Mouse (Mus musculus) heart, postnatal 14 days (tissue): ENCODE measurements around the gene Kdm2b. TPM values are rescaled to one million over a fixed set of nuclear protein-coding genes. Genes with fewer than 3 reads are reported as not detected.

Source experiments
- DNase-seq, 2 experiments: peaks; one replicate each; pipeline ENCODE4 v3.0.0; 2021 to 2022
- intact Hi-C: fragments of 180-260 bp; cut with DNase I; formaldehyde crosslinking; loops from one replicate; pipeline ENCODE4 v1.15.1; 2025
- total RNA-seq, 2 experiments: library from RNA; stranded (reverse); gene quantifications; 2 replicates each; pipeline ENCODE4 v1.2.3; 2021

Kdm2b gene
- total RNA-seq, 2 experiments from 2014 or later: 16.9 to 17.3 TPM

GRCm38 (mm10) chr5:123013599-123014315 is 24.1 kb upstream of the Kdm2b start:
- intact Hi-C loops: loop anchor here (2.0 to 5.0 kb wide), 2 partner anchors 25 to 86 kb away; partner anchors contain the start of gene Kdm2b
- peak; percentile 75 to 78 for DNase-seq

- intact Hi-C loops: loop anchor here (1.0 to 5.0 kb wide), 2 partner anchors 43 to 84 kb away; no protein-coding TSS in a partner anchor
These were observed 22.1 kb upstream of the Kdm2b start for GRCm38 (mm10) chr5:123011705-123012104.

GRCm38 (mm10) chr5:123010806-123011205 is 21.2 kb upstream of the Kdm2b start:
- intact Hi-C loops: loop anchor here (5.0 kb wide), 1 partner anchor 84 kb away; no protein-coding TSS in a partner anchor
- DNase-seq: no peak

More at GRCm38 (mm10) chr5:123011705-123012104, 22.1 kb upstream of the Kdm2b start:
- DNase-seq: no peak

DNA sequence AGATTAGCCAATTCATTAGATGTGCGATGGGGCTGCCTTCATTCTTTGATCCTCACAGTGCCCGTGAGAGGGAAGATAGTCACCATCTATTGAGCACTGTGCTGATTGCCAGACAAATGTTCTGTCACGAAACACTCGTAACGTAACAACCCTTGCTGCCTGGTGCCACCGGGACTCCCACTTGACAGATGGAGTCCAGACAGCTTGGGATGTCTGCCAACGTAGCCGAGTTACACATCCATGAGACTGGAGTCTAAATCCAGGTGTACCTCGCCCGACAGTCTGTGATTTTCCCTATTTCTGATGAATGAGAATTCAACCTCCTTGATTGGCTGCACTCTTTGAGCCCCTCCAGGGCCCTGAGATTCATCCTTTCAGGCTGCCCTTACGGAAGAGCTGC is 20.2 kb upstream of the Kdm2b start:
- intact Hi-C loops: loop anchor here (5.0 kb wide), 1 partner anchor 83 kb away; no protein-coding TSS in a partner anchor

GRCm38 (mm10) chr5:123008877-123009493 is 19.4 kb upstream of the Kdm2b start:
- DNase-seq: no peak
- intact Hi-C loops: no loop called here

More for the DNA sequence above, 20.2 kb upstream of the Kdm2b start:
- DNase-seq: no peak

DNA sequence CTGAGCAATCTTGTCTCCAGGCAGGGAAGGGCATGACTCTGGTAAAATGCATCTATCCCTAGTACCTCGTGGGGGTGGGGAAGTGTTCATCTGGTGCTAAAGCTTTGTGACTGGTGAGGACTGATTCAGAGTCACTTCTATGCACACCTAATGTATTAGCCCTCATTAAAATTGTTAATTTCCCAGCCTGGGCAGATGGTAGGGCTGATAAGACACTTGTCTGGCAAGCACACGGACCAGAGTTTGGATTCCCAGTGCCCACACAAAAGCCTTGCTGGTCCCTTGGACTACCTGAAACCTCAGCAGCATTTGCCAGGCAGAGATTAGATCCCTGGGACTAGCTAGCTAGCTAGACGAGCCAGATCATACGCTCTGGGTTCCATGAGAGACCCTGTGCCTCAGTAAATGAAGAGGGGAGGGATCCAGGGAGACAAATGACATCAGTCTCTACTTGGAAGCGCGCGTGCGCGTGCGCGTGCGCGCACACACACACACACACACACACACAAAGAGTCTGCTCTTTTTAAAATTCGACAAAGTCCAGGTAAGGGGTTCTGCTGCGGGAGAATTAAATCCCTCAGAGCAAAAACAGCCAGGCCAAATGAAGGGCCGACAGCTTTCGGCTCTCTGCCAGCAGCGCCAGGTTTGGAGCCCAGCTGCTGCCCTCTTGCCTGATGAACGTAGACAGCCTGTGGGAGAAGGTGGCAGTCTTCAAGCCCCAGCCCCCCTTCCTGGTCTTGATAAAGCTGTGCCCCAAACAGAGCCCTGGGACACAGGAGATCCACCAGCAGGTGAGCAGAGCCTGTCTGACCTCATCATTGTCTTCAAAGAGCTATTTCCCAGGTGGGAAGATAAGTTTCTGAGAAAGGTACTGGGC is 16.3 kb upstream of the Kdm2b start:
- DNase-seq: no peak
- intact Hi-C loops: no loop called here

- intact Hi-C loops: no loop called here
- no peak for DNase-seq
These were observed 11.3 kb upstream of the Kdm2b start for GRCm38 (mm10) chr5:123000901-123001300.

DNA sequence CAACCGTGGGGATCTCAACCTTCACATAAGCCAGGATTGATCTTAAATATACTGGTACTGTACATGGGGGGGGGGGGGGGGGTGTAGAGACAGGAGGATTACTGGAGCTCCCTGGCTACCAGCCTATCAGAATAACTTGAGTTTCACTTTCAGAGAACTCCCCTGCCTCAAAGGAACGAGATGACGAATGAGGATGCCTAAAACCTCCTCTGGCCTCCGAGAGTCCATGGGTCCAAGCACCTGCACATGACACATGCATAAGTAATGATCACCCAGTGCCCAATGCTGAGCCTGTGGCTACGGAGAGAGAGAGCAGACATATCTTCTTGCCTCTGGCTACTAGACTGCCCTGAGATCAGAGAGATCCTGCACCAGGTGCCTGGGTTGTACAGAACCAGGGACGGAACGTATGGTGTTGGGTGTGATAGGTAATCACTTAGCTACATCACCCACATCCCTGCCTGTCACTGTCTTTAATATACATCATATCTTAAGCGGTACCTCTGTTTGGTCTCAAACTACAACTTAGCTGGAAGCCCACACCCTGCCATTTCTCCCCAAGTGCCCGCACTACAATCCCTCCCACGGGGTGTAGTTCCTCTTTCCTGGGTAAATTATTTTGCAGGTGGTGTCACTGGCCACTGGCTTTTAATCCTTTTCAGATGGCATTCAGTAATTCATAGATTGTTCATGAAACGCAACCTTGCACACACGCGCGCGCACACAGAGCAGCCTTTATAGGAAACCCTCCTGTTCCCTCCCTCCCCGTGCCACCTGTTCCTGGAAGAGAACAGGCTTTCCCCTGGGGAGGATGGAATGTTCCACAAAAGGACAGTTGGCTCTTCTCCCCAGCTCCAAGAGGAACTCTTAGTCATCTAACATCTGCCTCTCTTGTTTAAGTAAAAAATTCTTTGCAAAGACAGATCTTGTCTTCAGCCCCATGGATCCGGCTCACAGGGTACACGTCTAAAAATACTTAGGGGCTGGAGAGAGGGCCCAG is 7.9 kb upstream of the Kdm2b start:
- no peak for DNase-seq
- intact Hi-C loops: no loop called here

DNA sequence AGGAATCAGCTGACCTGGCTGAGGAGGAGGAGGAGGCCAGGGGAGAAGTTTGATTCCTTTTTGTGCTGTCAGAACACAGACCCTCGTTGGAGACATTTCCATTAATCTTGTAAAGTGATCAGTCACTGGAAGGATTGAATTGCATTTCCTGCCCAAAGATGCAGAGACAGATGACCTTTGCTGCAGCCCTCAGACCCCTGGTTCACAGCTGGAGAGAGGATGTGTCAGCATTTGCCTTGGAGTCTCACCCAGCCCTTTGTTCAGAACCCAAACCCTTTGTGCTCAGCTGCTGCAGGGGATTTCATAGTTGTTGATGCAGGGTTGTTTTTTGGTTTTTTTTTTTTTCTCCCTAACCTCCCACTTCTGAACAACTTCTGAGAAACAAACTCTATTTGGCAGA is 5.3 kb upstream of the Kdm2b start:
- no peak for DNase-seq
- intact Hi-C loops: no loop called here

GRCm38 (mm10) chr5:122994303-122994846 is 4.8 kb upstream of the Kdm2b start:
- DNase-seq: peak; percentile 88 to 94
- intact Hi-C loops: no loop called here

GRCm38 (mm10) chr5:122993811-122994210 is 4.2 kb upstream of the Kdm2b start:
- no peak for DNase-seq
- intact Hi-C loops: no loop called here

DNA sequence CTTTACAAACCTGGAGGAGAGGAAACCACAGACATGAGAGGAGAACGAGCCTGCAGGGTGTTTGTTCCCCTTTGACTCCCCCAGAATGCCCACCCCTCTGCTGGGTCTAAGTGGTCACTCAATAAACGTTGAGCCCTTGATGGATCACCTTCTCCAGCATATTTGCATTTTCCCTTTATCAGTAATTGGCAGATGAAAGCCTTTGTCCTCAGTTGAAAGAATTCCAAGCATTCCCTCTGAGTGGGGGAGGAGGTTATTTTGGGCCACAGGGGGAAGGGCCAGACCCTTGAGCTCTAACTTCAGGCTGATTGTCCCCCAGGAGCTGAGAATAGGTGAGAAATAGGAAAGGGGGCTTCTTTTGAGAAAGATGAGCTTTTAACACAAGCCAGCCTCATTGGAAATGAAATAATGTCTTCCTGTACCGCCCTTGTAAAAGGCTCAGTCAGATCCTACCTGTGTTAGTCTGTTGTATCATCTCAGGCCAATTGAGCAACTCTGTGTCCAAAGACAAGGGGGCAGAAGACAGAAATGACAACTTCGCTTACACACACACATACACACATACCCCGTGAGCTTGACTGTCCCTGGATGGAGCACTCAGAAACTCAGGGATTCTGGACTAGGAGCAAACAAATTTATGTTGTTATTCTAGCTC is 1.9 kb upstream of the Kdm2b start:
- intact Hi-C loops: no loop called here
- no peak for DNase-seq

- intact Hi-C loops: no loop called here
- no peak for DNase-seq
These were observed 963 bp upstream of the Kdm2b start for GRCm38 (mm10) chr5:122990411-122991160.

DNA sequence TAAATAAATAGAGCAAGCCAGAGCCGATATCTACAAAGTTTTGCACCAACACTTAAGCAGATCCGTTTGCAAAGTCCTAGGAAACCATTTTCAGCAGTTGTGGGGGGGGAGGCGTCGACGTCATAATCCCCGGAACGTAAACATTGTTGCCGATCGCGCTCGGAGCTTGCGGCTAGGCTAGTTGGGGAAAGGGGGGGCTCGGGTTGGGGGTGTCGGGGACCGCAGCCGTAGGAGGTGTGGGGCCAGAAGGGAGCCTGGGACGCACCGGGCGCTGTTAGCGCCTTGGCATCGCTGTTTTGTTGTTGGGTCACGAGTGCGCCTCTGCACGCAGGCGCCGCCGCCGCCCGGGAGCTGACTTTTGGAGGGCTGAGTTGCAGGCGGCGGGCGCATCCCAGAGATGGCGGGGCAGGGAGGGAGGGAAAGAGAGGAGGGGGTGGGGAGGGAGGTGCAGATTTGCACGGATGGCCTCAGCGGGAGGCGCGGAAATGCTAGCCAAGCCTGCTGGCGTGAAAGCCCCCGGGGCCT is 560 bp downstream of the Kdm2b start:
- intact Hi-C loops: loop anchor here (2.0 kb wide), 1 partner anchor 26 kb away; the partner anchor contains the start of gene Orai1

DNA sequence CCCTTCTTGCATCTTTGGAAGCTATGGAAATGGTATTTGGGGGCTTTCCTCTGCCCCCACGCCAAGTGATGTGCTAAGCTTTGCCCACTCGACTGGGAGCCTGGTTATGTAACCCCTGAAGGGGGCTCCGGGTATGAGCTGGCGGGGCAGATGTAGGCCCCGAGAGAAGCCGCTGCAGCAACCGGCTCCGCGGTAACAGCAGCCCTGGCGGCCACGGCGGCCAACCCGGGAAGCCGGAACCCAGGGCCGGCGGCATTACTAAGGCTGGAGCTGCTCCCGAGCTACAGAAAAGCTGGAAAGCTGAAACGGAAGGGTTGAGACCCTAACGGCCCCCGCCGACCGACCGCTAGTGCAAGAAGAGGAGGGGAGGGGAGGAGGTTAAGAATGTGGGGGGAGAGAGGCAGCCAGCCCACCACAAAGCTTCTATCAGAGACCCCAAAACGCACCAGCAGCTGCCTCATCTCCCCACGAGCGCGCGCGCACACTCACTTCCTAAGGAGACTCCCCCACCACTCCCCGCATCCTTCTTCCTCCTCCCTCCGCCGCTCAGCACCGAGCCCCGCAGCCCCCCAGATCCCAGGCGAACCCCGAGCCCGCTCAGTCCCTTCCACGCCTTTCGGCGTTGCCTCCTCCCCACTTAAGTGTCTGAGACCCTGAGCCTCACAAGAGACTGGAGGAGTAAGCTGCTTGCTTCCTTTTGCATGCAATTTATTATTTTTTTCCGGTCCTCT is 1.4 kb downstream of the Kdm2b start:
- intact Hi-C loops: loop anchor here (2.0 kb wide), 1 partner anchor 27 kb away; the partner anchor contains the start of gene Orai1
- DNase-seq: peak; percentile 53 to 57

More for the DNA sequence above, 560 bp downstream of the Kdm2b start:
- DNase-seq: peak; percentile 82

GRCm38 (mm10) chr5:122987211-122988020 is 2.2 kb downstream of the Kdm2b start:
- intact Hi-C loops: loop anchor here (2.0 kb wide), 1 partner anchor 27 kb away; the partner anchor contains the start of gene Orai1
- DNase-seq: peak; percentile 36 to 42
